Mouse (Mus musculus): ENCODE results near the gene Nfix. TPM values are rescaled to one million over a fixed set of nuclear protein-coding genes. Genes with fewer than 3 reads are reported as not detected.
A peak's percentile ranks its signal among the peaks of the same experiment; 100 is the strongest.
"Not testable (repeated sequence)": the region's sequence is repeated elsewhere in the genome, so short reads cannot be mapped to it uniquely, and the experiment has no call there.

Gene Nfix
- total RNA-seq, 2 experiments from 2014 or later: 607 to 678 TPM

DNA sequence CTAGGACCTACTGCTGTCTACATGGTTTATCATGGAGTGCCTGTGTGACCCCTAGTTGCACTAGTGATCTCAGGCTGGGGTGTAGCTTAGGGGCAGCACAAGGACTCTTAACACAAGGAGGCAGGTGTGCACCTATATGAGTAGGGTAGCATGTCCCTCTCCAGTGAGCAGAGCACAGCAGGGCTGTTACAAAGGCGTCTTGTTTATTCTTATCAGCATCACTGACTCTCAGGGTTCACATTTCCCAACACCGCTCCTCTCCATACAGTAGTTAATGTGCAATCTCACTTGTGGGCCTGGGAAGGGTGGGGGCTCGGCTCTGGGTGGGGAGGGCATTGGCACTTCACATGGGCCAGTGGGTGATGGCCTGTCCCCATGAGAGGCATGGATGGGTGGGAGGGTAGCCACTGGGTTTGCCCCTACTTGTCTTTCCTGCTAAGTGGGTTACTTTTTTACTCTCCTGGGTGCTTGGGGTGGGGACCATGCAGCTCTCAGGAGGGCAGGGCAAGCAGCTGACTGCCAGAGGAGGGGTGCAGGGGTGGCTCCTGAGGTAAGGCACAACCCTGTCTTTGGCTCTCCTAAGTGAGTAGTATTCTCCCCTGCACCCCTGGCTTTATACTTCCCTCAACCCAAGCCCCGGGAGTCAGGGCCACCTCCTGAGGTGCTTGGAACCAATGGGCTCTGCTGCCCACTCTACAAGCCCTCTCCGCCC is 129.7 kb downstream of the Nfix start:
- DNase-seq (ENCODE audit: low spot score in 2 of 2): not testable (repeated sequence)

DNA sequence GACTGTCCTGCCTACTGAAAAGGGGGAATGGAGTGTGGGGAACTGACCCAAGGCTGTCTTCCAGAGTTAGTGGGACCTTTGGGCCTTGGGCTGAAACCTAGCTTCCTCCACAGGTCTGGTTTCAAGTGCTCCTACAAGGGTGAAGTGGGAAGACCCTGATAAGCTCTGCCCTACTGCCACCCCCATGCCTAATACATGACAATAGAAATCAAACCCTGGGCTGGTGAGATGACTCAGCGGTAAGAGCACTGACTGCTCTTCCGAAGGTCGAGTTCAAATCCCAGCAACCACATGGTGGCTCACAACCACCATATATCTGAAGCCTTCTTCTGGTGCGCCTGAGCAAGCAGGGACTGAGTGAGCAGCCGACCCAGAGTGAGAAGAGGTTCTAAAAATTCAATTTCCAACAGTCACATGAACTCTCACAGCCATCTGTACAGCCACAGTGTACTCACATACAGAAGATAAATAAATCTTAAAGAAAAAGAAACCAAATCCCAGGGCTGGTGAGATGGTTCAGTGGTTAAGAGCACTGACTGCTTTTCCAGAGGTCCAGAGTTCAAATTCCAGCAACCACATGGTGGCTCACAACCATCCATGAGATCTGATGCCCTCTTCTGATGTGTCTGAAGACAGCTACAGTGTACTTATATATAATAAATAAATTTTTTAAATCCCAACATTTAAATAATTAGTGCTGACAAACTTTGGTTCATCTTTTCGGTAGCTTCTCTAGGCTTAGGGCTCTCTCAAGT is 131.2 kb downstream of the Nfix start:
- DNase-seq (ENCODE audit: low spot score in 2 of 2): no peak

DNA sequence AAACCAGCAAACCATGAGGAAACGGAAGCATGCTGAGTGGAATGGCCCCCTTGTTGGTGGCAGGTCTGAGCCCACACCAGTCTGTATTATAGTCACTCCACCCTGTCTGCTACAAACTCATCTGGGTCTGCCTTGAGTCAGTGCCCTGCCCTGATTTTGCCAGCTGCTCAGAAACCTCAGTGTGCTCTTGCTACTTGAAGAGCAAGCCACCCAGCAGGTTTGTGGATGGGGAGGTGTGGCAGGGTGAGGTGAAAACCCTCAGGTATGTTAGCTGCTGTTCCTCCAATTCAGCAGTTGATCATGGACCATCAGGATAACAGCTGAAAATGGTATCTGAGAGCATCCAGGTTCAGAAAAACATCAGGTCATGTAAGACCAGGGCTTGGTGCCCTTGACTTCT is 132.1 kb downstream of the Nfix start:
- no peak for DNase-seq (ENCODE audit: low spot score in 2 of 2)

DNA sequence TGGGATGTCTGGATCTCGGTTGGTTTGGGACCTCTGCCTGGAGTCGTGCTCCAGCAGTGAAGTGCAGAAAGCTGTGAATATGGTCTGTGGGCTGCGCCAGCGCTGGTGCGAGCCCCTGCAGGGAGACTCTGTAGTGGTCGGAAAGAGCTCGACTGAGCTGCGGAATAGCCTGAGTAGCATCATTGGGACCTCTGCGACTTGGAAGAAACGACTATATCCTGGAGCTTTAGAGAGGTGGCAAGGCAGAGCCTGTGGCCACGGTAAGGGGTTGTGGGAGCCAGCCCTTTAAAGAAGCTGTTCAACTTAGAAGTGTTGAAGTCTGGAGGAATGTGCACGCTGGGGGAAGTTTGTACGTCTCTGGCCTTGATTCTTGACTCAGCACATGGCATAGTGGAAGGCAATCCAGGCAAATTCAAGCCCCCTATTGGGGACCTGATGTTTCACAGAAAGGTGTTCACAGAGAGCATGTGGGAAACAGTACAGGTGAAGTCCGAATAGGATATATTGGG is 134.7 kb downstream of the Nfix start:
- no peak for DNase-seq (ENCODE audit: low spot score in 2 of 2)

DNA sequence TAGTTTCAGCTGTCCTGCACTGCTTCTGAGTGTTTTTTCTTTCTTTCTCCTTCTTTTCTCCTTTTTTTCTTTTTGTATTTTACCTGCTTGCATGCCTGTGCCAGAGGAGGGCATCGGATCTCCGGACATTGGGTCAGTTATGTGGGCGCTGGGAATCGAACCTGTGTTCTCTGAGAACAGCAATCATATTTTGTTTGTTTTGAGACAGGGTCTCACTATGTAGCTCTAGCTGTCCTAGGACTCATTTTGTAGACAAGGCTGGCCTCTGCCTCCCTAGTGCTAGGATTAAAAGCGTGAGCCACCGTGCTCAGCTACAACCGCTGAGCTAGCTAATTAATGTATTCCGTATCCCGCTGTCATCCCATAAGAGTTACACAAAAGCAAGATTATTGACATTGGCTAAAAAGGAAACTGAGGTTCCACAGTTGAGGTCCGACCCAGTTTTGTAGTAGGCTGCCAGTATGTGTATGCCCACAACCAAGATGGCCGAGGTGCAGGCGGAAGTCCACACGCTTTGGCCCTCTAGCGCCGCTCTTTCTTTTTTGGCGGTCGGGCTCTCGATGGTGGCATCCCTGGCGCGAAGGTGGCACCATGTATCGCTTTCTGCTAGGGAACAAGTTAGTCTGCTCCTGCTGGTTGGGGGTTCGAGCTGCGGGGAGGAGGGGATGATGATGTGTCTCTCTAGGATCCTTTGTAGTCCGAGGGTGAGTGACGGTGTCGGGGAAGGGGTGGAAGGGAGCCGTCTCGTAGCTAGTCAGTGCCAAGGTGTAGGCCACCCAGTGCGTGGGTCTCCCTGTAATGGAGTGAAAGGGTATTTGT is 135.4 kb downstream of the Nfix start:
- peak; percentile 78 to 83 for DNase-seq (ENCODE audit: low spot score in 2 of 2)

DNA sequence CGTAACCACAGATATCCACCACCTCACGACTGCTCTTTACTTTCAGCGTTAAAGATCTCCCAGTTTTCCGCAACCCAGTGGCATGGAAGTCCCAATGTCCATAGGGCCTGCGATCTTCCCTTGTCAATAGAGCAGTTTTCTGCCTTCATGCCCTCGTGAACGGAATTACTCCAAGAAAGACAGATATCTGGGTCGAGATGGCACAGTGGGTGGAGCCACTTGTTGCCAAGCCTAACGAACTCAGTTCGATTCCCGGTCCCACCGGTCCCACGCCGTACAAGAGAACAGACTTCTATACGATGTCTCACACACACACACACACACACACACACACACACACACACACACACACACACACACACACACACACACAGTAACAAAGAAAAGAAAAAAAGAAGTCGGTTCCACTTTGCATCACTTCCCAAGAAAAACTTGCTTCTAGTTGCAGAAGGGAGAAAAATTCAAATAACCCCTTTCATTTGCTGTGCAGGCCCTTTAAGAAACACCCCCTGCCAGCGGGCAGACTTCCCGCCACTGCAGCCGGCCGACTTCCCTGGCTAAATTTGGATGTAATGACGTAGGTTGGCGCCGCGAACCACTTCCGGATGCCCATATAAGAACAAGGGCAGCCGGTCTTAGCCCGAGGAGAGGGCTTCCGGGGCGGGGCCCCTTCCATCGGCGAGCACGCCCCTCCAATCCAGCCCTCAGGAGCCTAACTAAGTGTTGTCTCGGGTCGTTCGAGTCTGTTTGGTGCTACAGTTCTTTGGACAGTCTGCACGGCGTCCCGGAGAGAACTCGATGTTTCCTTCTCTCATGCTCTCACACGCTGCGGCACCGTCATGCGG is 136.4 kb downstream of the Nfix start:
- peak; percentile 97 to 98 for DNase-seq (ENCODE audit: low spot score in 2 of 2)

DNA sequence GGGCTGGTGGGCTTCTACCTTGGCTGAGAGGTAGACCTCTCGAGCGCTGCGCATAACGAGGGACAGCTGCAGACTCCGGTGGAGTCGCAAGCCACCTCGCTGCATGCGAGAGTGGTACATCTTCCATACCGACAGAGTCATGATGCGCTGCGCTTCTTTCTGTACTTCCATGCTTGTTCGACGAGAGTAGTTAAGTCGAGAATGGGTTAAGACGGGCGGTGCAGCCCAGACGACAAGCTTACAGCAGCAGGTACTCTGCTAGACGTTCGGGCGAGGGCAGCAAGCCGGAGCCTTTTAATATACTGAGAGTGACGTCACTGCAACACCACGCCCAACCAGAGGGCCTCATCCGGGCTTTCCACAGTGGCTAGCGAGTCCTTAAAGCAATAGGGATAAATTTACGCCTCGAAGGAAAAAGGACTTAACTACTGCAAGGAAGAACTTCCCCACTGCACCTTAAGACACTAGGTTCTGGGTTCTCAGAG is 137.5 kb downstream of the Nfix start, which contains the start of gene Ier2:
Gene Ier2, minus strand, starts transcription at position 272 of the 485 bp plus-strand sequence.
- peak; percentile 90 to 93 for DNase-seq (ENCODE audit: low spot score in 2 of 2)

DNA sequence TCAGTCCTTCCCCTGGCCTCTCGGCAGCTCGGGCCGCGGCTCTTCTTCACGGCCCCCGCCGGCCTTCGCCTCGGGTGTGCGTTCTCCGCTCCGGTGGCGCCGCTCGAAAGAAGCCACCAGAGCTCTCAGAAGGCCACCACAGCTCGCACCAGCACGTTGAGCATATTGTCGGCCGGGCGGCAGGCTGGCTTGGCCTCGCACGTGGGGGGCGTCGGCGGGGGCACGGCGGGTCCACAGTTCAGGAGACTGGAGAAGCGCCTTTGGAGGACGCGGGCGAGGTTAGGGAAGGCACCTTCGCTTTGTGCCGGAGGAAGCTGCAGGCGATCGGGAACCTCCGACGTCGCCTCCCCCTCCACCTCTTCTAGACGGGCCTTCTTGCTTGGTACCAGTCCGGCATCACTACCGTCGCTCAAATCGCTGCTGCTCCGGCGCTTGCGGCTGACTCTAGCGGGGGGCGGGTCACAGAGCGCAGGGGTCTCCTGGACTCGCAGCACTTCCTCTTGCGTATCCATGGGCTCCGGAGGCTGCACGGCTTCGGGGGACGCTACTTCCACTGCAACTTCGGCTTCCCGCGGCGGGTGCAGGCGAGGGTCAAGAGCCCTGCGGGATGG is 138.1 kb downstream of the Nfix start:
- DNase-seq (ENCODE audit: low spot score in 2 of 2): peak; percentile 61 to 67

DNA sequence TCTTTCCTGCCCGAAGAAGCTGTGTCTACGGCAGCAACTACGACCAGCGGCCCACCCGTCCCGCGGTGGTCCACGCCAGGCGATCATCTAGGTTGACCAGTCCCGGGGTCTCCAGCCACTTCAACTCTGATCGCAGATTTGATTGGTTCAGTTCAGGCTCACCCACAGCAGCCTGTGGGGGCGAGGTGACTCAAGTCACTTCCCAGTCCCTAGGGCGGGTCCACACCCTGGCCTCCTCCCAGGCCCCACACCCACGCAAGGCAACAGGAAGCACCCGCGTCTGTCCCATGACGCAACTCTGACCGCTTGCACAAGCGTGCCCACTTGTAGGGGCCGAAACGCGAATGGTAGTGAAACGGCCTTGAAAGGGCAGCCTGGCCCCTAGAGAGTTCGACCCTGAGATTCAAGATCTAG is 138.7 kb downstream of the Nfix start:
- DNase-seq (ENCODE audit: low spot score in 2 of 2): peak; percentile 43 to 58

DNA sequence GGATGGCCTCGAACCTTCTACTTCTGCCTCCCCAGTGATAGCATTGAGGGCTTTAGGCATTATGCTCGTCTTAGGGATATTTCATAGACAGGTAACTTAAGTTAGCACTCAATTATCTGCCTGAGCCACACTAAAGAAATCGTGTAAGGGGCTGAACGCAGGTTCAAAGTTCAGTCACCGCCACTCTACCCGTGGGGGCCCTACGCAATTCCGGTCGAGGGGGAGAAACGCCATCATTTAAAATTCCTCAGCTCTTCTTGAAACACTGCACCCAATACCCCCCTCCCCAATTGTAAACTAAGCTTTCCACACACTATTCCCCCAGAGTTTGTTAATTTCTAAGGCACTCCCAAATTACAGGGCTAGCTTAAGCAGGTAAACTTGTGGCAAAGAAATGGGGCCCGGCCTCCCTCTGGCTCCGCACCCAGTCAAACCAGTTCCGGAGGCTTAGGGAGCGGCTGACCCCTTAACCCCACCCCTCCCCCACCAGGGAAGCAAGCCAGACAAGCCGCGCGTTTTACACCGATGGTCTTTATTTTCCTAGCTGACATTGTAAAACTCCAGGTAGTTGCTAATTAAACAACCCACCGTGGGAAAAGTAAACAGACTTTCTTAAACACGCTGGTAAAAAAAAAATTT is 139.2 kb downstream of the Nfix start:
- DNase-seq (ENCODE audit: low spot score in 2 of 2): no peak

DNA sequence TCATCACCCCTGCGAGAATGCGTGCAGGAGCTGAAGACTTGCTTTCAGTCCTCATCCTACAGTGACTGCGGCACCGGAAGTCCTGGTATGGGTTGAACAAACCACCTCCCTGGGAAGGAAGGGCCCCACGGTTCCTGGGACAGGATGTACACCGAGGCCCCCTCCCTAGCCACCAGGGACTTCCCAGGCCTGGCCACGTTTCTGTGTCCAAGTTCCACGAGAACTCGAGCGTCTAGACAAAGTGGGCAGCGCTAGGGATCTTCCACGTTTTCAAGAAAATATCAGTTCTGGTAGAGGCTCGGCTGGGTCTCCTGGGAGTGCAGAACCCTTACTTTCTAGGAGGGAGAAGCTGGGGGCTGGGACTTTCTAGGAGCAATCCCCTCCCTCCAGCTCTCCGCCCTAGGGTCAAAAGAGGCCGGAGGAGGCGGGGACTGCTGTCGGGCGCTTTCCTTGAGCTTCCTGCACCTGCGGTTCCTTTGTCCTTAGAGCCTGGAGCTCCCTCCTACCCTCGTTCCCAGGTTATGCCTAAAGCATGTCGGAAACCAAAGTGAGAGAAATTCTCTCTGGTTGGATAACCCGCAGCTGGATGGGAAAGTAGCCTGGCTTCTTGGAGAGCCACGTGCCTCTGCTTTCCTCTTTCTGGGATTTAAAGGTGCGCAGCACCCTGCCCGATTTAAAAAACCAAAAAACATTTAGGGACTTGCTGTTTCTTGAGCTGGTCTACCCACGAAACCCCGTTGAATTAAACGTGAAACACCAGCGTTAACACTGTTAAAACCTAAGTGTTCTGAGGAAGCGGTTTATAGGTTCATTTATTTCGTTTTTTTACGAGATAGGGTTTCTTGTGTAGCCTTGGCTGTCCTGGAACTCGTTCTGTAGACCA is 140.0 kb downstream of the Nfix start:
- DNase-seq (ENCODE audit: low spot score in 2 of 2): peak in 1 of 2 experiments; percentile 20

DNA sequence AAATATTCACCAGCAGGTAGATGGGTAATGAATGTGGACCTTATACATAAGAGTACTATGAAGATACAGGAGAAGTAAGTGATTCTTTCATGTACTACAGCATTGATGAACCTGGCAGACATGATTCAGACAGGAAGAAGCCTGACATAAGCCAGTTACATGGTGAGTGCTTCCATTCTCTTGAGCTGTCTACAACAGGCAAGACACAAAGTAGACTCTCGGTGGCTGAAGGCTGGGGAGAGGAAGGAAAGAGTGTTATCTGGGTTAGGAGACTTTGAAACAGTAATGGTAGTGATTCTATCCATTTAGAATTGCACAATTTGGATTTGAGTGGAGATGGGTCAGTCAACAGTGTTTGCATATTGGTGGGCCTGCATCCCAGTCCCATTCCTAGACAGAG is 141.2 kb downstream of the Nfix start:
- DNase-seq (ENCODE audit: low spot score in 2 of 2): no peak

DNA sequence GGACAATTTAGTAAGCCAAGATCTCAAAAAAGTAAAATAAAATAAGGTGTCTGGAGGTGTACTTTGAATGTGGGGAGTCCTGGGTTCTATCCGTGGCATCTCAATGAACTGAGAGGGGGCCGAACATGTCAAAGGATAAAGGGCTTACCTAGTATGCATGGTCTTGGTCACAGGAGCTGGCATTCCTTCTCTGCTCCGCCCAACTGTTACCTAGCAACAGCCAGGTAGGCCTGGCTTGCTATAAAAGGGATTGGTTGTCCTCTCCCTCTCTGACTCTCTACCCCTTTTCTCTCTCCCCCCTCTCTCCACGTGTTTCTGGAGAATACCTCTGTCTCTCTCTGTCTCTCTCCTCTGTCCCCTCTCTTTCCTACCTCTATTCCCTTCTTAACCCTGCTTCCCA is 142.5 kb downstream of the Nfix start:
- DNase-seq (ENCODE audit: low spot score in 2 of 2): no peak

DNA sequence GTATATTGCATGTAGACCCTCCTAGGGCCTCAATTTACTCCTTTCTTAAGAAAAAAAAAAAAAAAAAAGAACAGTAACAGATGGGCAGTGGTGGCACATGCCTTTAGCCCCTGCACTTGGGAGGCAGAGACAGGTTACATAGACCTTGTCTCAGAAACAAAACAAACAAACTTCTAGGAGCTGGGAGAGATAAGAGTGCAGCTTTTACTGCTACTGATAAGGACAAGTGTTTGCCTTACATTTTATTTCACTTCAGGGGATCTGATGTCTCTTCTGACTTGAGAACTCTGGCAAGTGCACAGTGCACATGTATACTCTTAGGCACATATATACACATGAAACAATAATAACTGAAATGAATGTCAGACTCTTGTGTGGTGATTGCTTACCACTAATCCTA is 142.9 kb downstream of the Nfix start:
- no peak for DNase-seq (ENCODE audit: low spot score in 2 of 2)

DNA sequence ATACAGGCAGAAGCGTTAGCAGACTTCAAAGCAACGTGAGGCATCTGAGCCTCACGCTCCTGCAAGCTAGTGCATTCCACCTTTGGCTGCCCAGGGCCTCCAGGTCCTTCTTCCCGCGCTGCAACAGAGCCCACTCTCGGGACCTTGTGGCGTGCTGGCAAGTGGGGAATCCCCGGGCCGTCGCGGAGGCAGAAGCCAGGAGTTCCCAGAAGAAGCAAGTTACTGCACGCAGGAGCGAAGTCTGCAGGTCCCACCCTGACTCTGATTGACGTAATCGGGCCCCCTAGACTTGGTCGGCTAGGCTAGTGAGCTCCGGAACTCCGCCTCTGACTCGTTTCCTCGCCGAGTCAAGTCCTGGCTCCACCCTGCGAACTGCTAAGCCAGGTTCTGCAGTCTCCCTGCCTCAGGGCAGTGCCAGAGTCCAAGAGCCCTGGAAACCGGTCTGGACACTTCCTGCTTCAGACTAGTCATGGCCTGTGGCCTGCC is 143.5 kb downstream of the Nfix start:
- DNase-seq (ENCODE audit: low spot score in 2 of 2): no peak

DNA sequence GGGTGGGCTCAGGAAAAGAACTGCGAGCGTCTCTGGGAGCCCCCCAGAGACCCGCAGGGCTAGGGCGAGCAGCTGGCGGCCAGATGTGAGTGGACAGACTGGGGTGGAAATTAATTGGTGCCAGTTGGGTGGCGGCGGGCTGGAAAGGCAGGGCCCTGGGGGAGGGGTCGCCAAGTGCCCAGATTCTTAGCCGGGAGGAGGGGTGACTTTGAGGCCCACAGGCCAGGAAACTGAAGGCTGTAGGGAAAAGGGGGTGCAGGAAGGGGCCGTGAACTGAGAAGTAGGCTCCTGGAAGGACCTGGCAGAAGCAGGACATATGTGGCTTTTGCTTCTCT is 144.0 kb downstream of the Nfix start:
- no peak for DNase-seq (ENCODE audit: low spot score in 2 of 2)

DNA sequence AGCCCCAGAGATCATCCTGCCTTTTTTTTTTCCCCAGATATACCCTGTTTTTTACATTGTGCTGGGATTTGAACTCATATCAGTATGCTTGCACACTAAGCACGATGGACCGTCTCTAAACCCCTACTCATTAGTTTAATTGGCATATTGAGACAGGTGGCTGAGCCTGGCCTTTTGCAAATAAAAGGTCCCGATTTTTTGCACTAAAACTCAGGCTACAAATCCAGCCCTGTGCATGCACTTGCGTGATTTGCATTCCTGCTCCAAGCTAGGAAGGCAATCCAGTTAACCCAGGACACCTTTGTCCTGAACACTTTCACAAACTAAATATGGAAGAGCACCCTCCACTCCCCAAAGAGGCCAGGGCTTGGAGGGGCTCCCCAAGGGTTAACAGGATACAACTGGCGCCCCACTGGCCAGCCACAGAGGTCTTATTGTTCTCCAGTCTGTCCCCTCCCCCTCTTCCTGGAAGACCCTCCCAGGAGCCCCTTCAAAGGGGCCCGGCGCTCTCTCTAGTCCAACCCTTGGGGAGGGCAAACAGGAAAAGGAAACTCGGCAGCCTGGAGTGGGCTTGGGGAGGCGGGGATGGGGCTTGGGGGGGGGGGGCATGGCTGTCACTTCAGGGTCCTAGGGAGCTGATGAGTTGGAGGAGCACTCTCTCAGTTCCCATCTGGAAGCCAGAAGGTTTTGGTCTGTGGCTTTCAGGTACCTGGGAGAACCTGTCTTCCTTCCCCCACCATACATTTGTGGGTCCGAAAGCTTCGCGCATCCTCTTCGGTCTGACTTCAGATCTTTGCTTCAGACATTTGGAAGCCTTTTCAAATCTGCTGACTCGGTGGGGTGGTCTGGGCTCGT is 144.6 kb downstream of the Nfix start:
- DNase-seq (ENCODE audit: low spot score in 2 of 2): no peak

DNA sequence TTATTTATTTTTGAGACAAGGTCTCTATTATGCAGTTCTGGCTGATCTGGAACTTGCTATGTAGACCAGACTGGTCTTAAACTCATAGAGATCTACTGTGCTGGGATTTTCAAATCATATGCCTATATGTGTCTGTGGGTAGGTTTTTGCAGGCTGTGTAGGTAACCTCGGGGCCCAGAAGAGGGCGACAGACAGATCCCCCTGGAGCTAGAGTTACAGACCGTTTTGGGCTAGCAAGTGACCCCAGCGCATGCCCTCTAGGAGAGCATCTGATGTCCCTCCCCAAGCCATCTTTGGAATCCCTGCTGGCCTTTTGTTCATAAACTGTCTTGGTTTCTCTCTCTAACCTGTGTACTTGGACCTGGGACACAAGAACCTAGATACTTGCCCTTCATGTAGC is 145.5 kb downstream of the Nfix start:
- no peak for DNase-seq (ENCODE audit: low spot score in 2 of 2)

Data from layer of hippocampus, postnatal 10 days (tissue).